Mouse (Mus musculus): ENCODE measurements around the gene Opcml. TPM values are rescaled to one million over a fixed set of nuclear protein-coding genes. Genes with fewer than 3 reads are reported as not detected.

Opcml gene
- polyA plus RNA-seq, 1 experiment: not detected

- no peaks in the 10 kb centered on the region for H3K4me1 ChIP-seq (ENCODE audit: control insufficient read depth, insufficient read depth, low read length)
- no peak overlapping the region for H3K27ac ChIP-seq (ENCODE audit: insufficient read depth, low read depth, low read length)
- H3K4me3 ChIP-seq (ENCODE audit: insufficient read depth, low read length): no peak overlapping the region
- TF ChIP-seq POLR2A (IDR thresholded peaks at IDR 0.05; ENCODE audit: borderline replicate concordance, low read depth, low read length) (no peak), CTCF (IDR thresholded peaks at IDR 0.05; ENCODE audit: low read depth, low read length) (no peak)
Measured at GRCm38 (mm10) chr9:28420808-28421207, 630.2 kb downstream of the Opcml start.

- no peaks in the 10 kb centered on the region for H3K4me1 ChIP-seq (ENCODE audit: control insufficient read depth, insufficient read depth, low read length)
- no peak overlapping the region for H3K27ac ChIP-seq (ENCODE audit: insufficient read depth, low read depth, low read length)
- no peak for TF ChIP-seq CTCF (IDR thresholded peaks at IDR 0.05; ENCODE audit: low read depth, low read length)
- TF ChIP-seq POLR2A (IDR thresholded peaks at IDR 0.05; ENCODE audit: borderline replicate concordance, low read depth, low read length): no peak
- H3K4me3 ChIP-seq (ENCODE audit: insufficient read depth, low read length): no peak overlapping the region
Measured at GRCm38 (mm10) chr9:28423407-28423806, 632.8 kb downstream of the Opcml start.

- no peak for TF ChIP-seq CTCF (IDR thresholded peaks at IDR 0.05; ENCODE audit: low read depth, low read length)
- no peak for TF ChIP-seq POLR2A (IDR thresholded peaks at IDR 0.05; ENCODE audit: borderline replicate concordance, low read depth, low read length)
- no peak overlapping the region for H3K4me3 ChIP-seq (ENCODE audit: insufficient read depth, low read length)
- H3K4me1 ChIP-seq (ENCODE audit: control insufficient read depth, insufficient read depth, low read length): no peaks in the 10 kb centered on the region
- no peak overlapping the region for H3K27ac ChIP-seq (ENCODE audit: insufficient read depth, low read depth, low read length)
Measured at GRCm38 (mm10) chr9:28432159-28432558, 641.6 kb downstream of the Opcml start.

GRCm38 (mm10) chr9:28438752-28439151 is 648.2 kb downstream of the Opcml start:
- Histone ChIP-seq H3K4me3 (ENCODE audit: insufficient read depth, low read length) (no peak overlapping the region), H3K27ac (ENCODE audit: insufficient read depth, low read depth, low read length) (no peak overlapping the region), H3K4me1 (ENCODE audit: control insufficient read depth, insufficient read depth, low read length) (no peaks in the 10 kb centered on the region)
- TF ChIP-seq CTCF (IDR thresholded peaks at IDR 0.05; ENCODE audit: low read depth, low read length) (no peak), POLR2A (IDR thresholded peaks at IDR 0.05; ENCODE audit: borderline replicate concordance, low read depth, low read length) (no peak)

- no peaks in the 10 kb centered on the region for H3K4me1 ChIP-seq (ENCODE audit: control insufficient read depth, insufficient read depth, low read length)
- no peak overlapping the region for H3K4me3 ChIP-seq (ENCODE audit: insufficient read depth, low read length)
- H3K27ac ChIP-seq (ENCODE audit: insufficient read depth, low read depth, low read length): no peak overlapping the region
- TF ChIP-seq CTCF (IDR thresholded peaks at IDR 0.05; ENCODE audit: low read depth, low read length): no peak
- no peak for TF ChIP-seq POLR2A (IDR thresholded peaks at IDR 0.05; ENCODE audit: borderline replicate concordance, low read depth, low read length)
Measured at GRCm38 (mm10) chr9:28439433-28440191, 649.0 kb downstream of the Opcml start.

- Histone ChIP-seq H3K4me3 (ENCODE audit: insufficient read depth, low read length) (no peak overlapping the region), H3K4me1 (ENCODE audit: control insufficient read depth, insufficient read depth, low read length) (no peaks in the 10 kb centered on the region)
- TF ChIP-seq CTCF (IDR thresholded peaks at IDR 0.05; ENCODE audit: low read depth, low read length) (no peak), POLR2A (IDR thresholded peaks at IDR 0.05; ENCODE audit: borderline replicate concordance, low read depth, low read length) (no peak)
Measured at GRCm38 (mm10) chr9:28440192-28440795, 649.7 kb downstream of the Opcml start.

GRCm38 (mm10) chr9:28444485-28444884 is 653.9 kb downstream of the Opcml start:
- no peak for TF ChIP-seq POLR2A (IDR thresholded peaks at IDR 0.05; ENCODE audit: borderline replicate concordance, low read depth, low read length)
- no peak for TF ChIP-seq CTCF (IDR thresholded peaks at IDR 0.05; ENCODE audit: low read depth, low read length)
- no peak overlapping the region for H3K27ac ChIP-seq (ENCODE audit: insufficient read depth, low read depth, low read length)
- H3K4me1 ChIP-seq (ENCODE audit: control insufficient read depth, insufficient read depth, low read length): no peaks in the 10 kb centered on the region
- no peak overlapping the region for H3K4me3 ChIP-seq (ENCODE audit: insufficient read depth, low read length)

More at GRCm38 (mm10) chr9:28440192-28440795, 649.7 kb downstream of the Opcml start:
- H3K27ac ChIP-seq (ENCODE audit: insufficient read depth, low read depth, low read length): no peak overlapping the region

GRCm38 (mm10) chr9:28444972-28445371 is 654.4 kb downstream of the Opcml start:
- TF ChIP-seq CTCF (IDR thresholded peaks at IDR 0.05; ENCODE audit: low read depth, low read length) (no peak), POLR2A (IDR thresholded peaks at IDR 0.05; ENCODE audit: borderline replicate concordance, low read depth, low read length) (no peak)
- Histone ChIP-seq H3K4me1 (ENCODE audit: control insufficient read depth, insufficient read depth, low read length) (no peaks in the 10 kb centered on the region), H3K4me3 (ENCODE audit: insufficient read depth, low read length) (no peak overlapping the region), H3K27ac (ENCODE audit: insufficient read depth, low read depth, low read length) (no peak overlapping the region)

- TF ChIP-seq CTCF (IDR thresholded peaks at IDR 0.05; ENCODE audit: low read depth, low read length) (no peak), POLR2A (IDR thresholded peaks at IDR 0.05; ENCODE audit: borderline replicate concordance, low read depth, low read length) (no peak)
- H3K27ac ChIP-seq (ENCODE audit: insufficient read depth, low read depth, low read length): no peak overlapping the region
- H3K4me1 ChIP-seq (ENCODE audit: control insufficient read depth, insufficient read depth, low read length): no peaks in the 10 kb centered on the region
- no peak overlapping the region for H3K4me3 ChIP-seq (ENCODE audit: insufficient read depth, low read length)
Measured at GRCm38 (mm10) chr9:28445863-28446262, 655.3 kb downstream of the Opcml start.

Data from bone marrow macrophage, adult 2 months (primary cell).